Mouse (Mus musculus) E14TG2a.4 (cell line): ENCODE measurements around the gene Ralb.

Experiments
- CTCF ChIP-seq: conservative IDR thresholded peaks from 2 replicates; pipeline ENCODE4 v1.5.1; 2014; ENCODE audit warnings: low read length
- NANOG ChIP-seq: IDR thresholded peaks from 2 replicates; pipeline ENCODE4 v1.6.1; 2014; ENCODE audit warnings: borderline replicate concordance, low read length, mixed read lengths
- POU5F1 ChIP-seq: IDR thresholded peaks from 2 replicates; pipeline ENCODE4 v1.6.1; 2014; ENCODE audit warnings: low read length, borderline replicate concordance

- no peak for TF ChIP-seq CTCF
- no peak for TF ChIP-seq NANOG
- no peak for TF ChIP-seq POU5F1
Observed at GRCm38 (mm10) chr1:119492505-119492904, 12.1 kb downstream of the Ralb start.
